Mouse (Mus musculus) lung, adult 2 months (tissue): Measurements from ENCODE around the gene Strn.

Experiments
- CTCF ChIP-seq: fragments of 200-500 bp; IDR thresholded peaks from 2 replicates; pipeline ENCODE4 v1.5.1; 2011; ENCODE audit warnings: mild to moderate bottlenecking, low read length, control low read depth; ENCODE audit not compliant: insufficient read depth
- POLR2A ChIP-seq: fragments of 200-500 bp; IDR thresholded peaks from 2 replicates; pipeline ENCODE4 v1.6.1; 2011; ENCODE audit warnings: low read depth, mild to moderate bottlenecking, control low read depth, low read length, borderline replicate concordance; ENCODE audit errors: extremely low read depth

DNA sequence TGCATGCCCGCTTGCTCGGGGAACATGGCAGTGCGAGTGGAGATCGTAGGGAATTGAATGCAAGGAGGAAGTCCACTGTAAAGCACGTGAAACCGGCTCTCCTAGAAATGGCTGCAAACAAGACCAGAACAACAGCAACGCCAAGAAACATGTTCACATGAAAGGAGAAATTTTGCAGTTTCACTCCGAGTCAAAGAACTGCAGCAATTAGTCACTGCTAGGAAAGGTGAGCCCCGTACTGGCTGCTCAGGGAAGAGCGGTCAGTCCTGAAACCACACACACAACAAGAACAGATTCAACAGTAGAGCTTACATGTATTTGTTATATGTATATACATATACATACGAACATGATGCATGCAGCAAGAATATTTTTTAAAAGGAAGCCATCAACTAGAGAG, 57.5 kb downstream of the Strn start:
- TF ChIP-seq POLR2A (no peak), CTCF (no peak)
